Mouse (Mus musculus) limb, embryonic 15.5 days (tissue): ENCODE measurements around the gene H2-Ab1. TPM values are rescaled to one million over a fixed set of nuclear protein-coding genes. Genes with fewer than 3 reads are reported as not detected.

Experiments
- ATAC-seq: fragments of 200-750 bp; cut with Nextera tagmentation; 2 replicates; pipeline ENCODE4 v1.8.0; 2017; ENCODE audit warnings: low read depth, moderate TSS enrichment; ENCODE audit not compliant: insufficient number of reproducible peaks, low FRiP score, low TSS enrichment
- H3K27ac ChIP-seq: fragments of 300-500 bp; sonication (generic); 2 replicates; pipeline ENCODE4 v1.5.1; 2015; ENCODE audit warnings: moderate library complexity, mild to moderate bottlenecking, inconsistent platforms
- H3K27me3 ChIP-seq: fragments of 300-500 bp; sonication (generic); 2 replicates; pipeline ENCODE4 v1.6.1; 2015; ENCODE audit warnings: inconsistent platforms
- H3K36me3 ChIP-seq: fragments of 300-500 bp; sonication (generic); 2 replicates; pipeline ENCODE4 v1.6.1; 2015; ENCODE audit warnings: inconsistent platforms
- H3K4me1 ChIP-seq: fragments of 300-500 bp; sonication (generic); 2 replicates; pipeline ENCODE4 v1.6.1; 2015; ENCODE audit warnings: inconsistent platforms
- H3K4me2 ChIP-seq: fragments of 300-500 bp; sonication (generic); 2 replicates; pipeline ENCODE4 v1.6.1; 2015; ENCODE audit warnings: mild to moderate bottlenecking, inconsistent platforms
- H3K4me3 ChIP-seq: fragments of 300-500 bp; sonication (generic); 2 replicates; pipeline ENCODE4 v1.5.1; 2015; ENCODE audit warnings: mild to moderate bottlenecking, inconsistent platforms
- H3K9ac ChIP-seq: fragments of 300-500 bp; sonication (generic); 2 replicates; pipeline ENCODE4 v1.6.1; 2015; ENCODE audit warnings: inconsistent platforms
- H3K9me3 ChIP-seq: fragments of 300-500 bp; sonication (generic); 2 replicates; pipeline ENCODE4 v1.6.1; 2016; ENCODE audit warnings: inconsistent platforms
- WGBS: fragments of 180-500 bp; shearing (Covaris S2); methylation state at CpG from one replicate; pipeline ENCODE4 v1.1.7; 2015; 5-methylcytosine and 5-hydroxymethylcytosine counted together
- polyA plus RNA-seq: library from polyadenylated mRNA; unstranded; fragments of >200 nt; fragmentation: Nextera tagmentation; extraction: Ambion mirVana; gene quantifications from 2 replicates; pipeline ENCODE4 v1.2.1, GENCODE M21; 2015

Gene H2-Ab1
- polyA plus RNA-seq, 1 experiment from 2014 or later = 5.8 TPM

DNA sequence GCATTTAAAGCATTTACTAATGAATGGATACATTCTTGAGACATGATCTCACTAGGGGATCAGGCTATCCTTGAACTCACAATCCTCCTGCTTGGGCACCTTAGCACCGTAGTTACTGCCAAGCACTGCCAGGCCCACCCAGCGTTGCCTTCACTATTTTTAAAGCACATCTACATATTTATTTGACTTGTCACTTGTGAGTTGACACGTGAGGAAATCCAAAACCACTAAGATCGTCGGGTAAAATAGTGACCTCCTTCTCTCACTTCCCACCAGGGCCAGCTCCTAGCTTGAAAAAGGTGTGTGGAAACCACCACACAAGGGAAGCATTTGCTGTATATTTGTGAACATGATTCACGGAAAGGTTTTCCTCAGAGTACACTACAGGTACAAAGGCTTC is 29.5 kb downstream of the H2-Ab1 start:
- no peak overlapping the region for H3K9ac ChIP-seq
- ATAC-seq = no peak
- H3K27me3 ChIP-seq = no peaks in the 10 kb centered on the region
- no peak overlapping the region for H3K4me3 ChIP-seq
- no peaks in the 10 kb centered on the region for H3K36me3 ChIP-seq
- 64% methylated on average over 6 of the region's 6 CpGs for WGBS
- H3K4me2 ChIP-seq = no peak overlapping the region
- H3K9me3 ChIP-seq = no peaks in the 10 kb centered on the region
- no peak overlapping the region for H3K27ac ChIP-seq
- H3K4me1 ChIP-seq = no peaks in the 10 kb centered on the region

DNA sequence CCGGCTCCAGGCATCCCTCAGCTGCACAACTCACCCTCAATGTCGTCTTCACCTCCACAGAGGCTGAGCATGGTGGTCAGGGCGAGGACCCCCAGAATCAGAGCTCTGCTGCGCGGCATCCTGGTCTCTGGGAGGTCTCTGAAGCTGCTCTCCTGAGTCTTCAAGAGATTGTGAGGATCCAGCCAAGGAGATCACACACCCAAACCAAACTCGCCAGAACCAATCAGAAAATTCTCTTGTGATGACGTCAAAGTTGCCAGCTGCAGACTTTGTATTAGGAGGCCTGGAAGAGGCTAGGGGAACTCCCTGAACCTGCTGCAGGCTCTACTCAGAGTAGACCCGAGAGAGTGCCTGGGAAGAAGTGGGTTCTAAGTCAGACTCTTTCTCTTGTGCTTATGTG is 30.2 kb downstream of the H2-Ab1 start, which contains the start of gene H2-Aa:
Gene H2-Aa, minus strand, starts transcription at position 176 of the 400 bp plus-strand sequence.
- H3K4me3 ChIP-seq = no peak within 1 kb of the TSS
- H3K36me3 ChIP-seq = no peaks in the 10 kb centered on the region
- H3K27ac ChIP-seq = no peak within 1 kb of the TSS
- H3K9me3 ChIP-seq = no peaks in the 10 kb centered on the region
- H3K4me2 ChIP-seq = no peak within 1 kb of the TSS
- H3K9ac ChIP-seq = no peak within 1 kb of the TSS
- H3K27me3 ChIP-seq = no peaks in the 10 kb centered on the region
- no peaks in the 10 kb centered on the region for H3K4me1 ChIP-seq
- 15% methylated on average over 8 of the region's 8 CpGs for WGBS
- ATAC-seq = peak; percentile 58; the same call in 1 of the 2 replicates

DNA sequence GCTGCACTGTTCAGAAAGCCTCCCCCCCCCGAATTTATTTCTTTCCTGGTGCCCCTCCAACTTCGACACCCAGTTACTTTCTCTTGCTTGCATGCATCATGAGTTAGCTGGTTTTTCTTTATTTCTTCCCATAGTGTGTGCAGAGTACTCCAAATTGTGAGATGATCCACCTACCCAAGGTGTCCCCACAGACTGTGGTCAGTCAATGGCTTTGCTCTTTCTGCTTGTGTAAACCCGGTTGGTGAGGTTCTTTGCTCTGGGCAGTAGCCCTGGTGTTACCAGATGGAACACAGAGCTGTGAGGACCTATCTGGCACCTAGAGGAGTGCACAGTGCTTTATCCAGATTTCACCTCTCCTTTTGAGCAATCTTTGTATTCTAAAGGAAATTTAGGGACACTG is 30.6 kb downstream of the H2-Ab1 start:
- Histone ChIP-seq H3K36me3 (no peaks in the 10 kb centered on the region), H3K4me2 (no peak overlapping the region), H3K27ac (no peak overlapping the region), H3K9ac (no peak overlapping the region), H3K9me3 (no peaks in the 10 kb centered on the region), H3K4me1 (no peaks in the 10 kb centered on the region), H3K4me3 (no peak overlapping the region), H3K27me3 (no peaks in the 10 kb centered on the region)
- 67% methylated on average over 3 of the region's 3 CpGs for WGBS
- no peak for ATAC-seq

DNA sequence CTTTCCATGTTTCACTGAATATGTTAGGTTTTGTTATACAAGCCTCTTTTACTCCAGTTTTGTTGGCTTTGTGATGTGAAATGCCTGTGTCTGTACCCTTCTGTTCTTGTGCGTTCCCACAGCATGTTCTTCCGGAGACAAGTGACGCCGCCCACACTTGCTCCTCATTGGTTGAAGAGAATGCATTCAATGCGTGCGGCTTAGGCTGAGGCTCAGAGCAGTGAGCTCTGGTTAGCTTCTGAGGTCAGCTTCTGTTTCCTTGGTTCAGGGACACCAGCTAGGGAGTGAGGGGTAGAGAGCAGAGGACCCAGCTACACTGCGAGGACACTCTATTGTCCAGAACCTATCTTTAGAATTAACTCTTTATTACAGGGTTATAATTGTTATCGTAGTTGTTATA is 34.1 kb downstream of the H2-Ab1 start:
- no peak; the same call in 1 of the 2 replicates for ATAC-seq
- Histone ChIP-seq H3K4me3 (no peak overlapping the region), H3K9ac (no peak overlapping the region), H3K4me1 (peaks cover 5% of the 10 kb centered on the region; the same call in 1 of the 2 replicates), H3K36me3 (no peaks in the 10 kb centered on the region), H3K27ac (no peak overlapping the region), H3K9me3 (no peaks in the 10 kb centered on the region), H3K27me3 (no peaks in the 10 kb centered on the region), H3K4me2 (no peak overlapping the region)
- 15% methylated on average over 8 of the region's 8 CpGs for WGBS

DNA sequence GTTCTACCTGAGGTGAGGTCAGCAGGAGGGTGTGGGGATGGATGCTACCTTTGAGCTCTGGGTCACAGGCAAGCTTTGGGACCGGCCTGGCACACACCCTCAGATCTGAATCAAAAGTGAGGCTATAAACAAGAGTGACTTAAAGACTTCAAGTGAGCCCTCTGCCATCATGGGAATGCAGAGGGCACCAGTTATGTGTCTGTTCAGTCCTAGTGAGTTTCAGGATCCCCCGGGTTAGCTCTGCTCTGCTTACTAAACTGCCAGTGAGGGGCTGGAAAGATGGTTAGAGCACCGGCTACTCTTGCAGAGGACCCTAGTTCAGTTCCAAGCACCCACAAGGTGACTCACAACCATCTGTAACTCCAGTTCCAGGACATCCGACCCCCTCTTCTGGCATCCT is 35.1 kb downstream of the H2-Ab1 start:
- Histone ChIP-seq H3K4me2 (no peak overlapping the region), H3K9ac (no peak overlapping the region), H3K4me3 (no peak overlapping the region), H3K4me1 (peaks cover 5% of the 10 kb centered on the region; the same call in 1 of the 2 replicates), H3K9me3 (no peaks in the 10 kb centered on the region), H3K27ac (no peak overlapping the region), H3K27me3 (no peaks in the 10 kb centered on the region), H3K36me3 (no peaks in the 10 kb centered on the region)
- ATAC-seq = no peak
- 94% methylated on average over 4 of the region's 4 CpGs for WGBS

DNA sequence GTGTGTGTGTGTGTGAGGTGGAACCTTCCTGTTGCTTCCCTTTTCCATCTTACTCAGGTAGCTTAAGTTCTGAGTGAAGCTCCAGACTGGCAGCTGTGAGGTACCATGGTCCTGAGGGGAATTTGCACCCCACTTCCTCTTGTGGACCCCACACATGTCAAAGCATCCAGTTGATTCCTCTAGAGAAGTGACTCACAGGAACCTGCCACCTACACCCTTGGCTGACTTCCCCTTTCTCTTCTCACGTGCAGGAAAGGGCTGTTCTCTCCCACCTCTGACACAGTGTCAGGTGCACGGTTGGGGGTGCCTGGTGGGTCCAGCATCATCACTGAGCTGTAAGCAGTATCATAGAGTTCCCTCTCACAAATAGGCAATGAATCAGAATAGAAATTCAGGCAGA is 36.0 kb downstream of the H2-Ab1 start:
- H3K4me3 ChIP-seq = no peak overlapping the region
- H3K9me3 ChIP-seq = no peaks in the 10 kb centered on the region
- no peak for ATAC-seq
- H3K27me3 ChIP-seq = no peaks in the 10 kb centered on the region
- H3K9ac ChIP-seq = no peak overlapping the region
- peaks cover 5% of the 10 kb centered on the region; the same call in 1 of the 2 replicates for H3K4me1 ChIP-seq
- H3K36me3 ChIP-seq = no peaks in the 10 kb centered on the region
- no peak overlapping the region for H3K27ac ChIP-seq
- WGBS = 55% methylated on average over 2 of the region's 2 CpGs
- no peak overlapping the region for H3K4me2 ChIP-seq

DNA sequence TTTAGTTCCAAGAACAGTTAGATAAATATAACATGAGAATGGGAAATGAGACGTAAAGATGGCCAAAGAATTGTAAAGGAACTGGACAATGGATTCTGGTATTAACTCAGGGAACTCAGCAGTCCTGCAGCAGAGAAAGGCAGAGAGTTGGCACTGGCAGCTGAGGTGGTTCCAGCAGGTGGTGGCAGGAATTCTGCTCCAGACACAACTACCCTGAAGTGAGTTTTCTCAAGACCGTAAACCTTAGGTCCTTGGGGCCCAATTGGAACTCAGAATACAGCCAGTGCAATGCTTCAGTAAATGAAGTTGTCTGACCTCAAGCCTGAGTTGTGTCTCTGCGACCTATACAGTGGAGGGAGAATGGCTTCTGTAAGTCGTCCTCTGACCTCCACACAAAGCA is 36.8 kb downstream of the H2-Ab1 start:
- H3K9ac ChIP-seq = no peak overlapping the region
- H3K27ac ChIP-seq = no peak overlapping the region
- no peak overlapping the region for H3K4me2 ChIP-seq
- peaks cover 5% of the 10 kb centered on the region; the same call in 1 of the 2 replicates for H3K4me1 ChIP-seq
- no peak overlapping the region for H3K4me3 ChIP-seq
- no peaks in the 10 kb centered on the region for H3K36me3 ChIP-seq
- H3K9me3 ChIP-seq = no peaks in the 10 kb centered on the region
- no peaks in the 10 kb centered on the region for H3K27me3 ChIP-seq
- WGBS = 68% methylated on average over 4 of the region's 4 CpGs
- ATAC-seq = no peak

DNA sequence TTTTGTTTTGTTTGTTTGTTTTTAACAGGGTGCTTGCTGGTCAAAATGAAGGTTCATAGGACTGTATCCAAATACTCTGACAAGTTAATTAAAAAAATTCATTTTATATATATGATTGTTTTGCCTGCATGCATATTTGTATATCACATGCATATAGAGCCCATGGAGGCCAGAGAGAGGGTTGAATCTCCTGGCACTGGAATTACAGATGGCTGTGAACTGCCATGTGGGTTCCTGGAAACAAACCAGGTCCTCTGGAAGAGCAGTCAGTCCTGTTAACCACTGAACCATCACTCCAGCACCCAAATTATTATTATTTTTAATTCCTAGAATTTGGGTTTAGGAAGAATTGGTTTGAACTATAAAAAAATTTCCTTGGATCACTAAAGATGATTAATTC is 37.8 kb downstream of the H2-Ab1 start:
- Histone ChIP-seq H3K4me1 (peaks cover 5% of the 10 kb centered on the region; the same call in 1 of the 2 replicates), H3K9ac (no peak overlapping the region), H3K27me3 (no peaks in the 10 kb centered on the region), H3K27ac (no peak overlapping the region), H3K36me3 (no peaks in the 10 kb centered on the region), H3K4me3 (no peak overlapping the region), H3K4me2 (no peak overlapping the region), H3K9me3 (no peaks in the 10 kb centered on the region)
- no peak for ATAC-seq

DNA sequence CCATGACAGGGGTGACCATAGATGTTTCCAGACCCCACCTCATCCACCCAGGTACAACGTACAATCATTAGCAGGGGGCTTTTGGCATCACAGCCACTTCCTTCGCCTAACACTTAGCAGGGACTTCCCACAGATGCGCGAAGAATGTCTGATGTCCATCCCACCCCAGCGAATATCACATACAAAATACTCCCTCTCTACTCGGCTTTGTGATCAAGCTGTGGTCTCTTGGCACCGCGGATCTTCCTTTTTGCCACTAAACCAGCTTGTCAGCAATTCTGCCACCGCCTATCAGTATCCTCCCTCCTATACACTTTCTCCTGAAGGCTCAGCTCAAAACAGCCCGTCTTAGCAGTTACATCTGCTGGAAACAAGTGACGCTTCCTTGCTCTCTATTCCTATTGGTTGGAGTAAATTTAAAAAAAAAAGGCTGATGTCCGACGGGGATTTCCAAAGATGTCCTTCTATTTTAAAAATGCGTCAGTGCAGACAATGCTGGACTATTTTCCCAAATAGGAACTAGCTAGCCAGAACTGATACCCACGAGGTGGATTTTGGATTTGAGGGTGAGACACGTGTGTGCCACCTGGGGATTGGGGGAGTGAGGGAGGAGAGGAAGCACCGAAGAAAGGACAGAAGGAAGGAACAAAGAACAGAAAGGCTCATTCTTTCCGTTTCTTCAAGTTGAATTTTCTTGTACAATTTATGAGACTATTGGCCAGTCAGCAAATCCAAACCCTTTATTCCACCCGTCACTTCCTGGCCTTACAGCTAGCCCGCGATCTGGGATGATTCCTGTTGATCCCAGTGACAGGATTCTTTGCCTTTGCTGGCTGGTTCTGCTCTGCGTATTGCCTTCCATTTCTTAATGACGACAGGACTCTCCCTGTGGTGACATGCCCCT is 38.7 kb downstream of the H2-Ab1 start:
- Histone ChIP-seq H3K9ac (no peak overlapping the region), H3K27ac (no peak overlapping the region), H3K36me3 (no peaks in the 10 kb centered on the region), H3K4me3 (peak overlapping the region; percentile 35), H3K27me3 (no peaks in the 10 kb centered on the region), H3K4me2 (peak overlapping the region; percentile 55), H3K9me3 (no peaks in the 10 kb centered on the region), H3K4me1 (peaks cover 5% of the 10 kb centered on the region; the same call in 1 of the 2 replicates)
- 23% methylated on average over 23 of the region's 23 CpGs for WGBS
- ATAC-seq = no peak

DNA sequence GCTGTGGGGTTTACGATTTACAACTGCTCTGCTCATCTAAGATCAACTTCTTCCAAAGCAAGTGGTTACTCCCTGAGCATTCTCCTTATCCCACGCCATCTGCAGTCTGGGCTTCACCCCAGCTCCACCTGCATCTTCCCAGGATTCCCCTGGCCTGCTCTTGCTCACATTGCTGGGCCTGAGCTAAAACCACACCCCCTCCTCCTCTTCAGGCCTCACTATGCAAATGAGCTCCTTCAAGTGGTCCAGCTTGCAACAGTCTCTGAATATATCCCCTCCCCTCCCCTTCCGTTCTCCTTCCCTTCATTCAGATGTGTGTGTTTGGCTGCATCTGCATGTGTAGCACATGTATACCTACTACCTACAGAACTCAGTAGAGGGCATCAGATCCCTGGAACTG is 41.9 kb downstream of the H2-Ab1 start:
- no peaks in the 10 kb centered on the region for H3K27me3 ChIP-seq
- H3K9me3 ChIP-seq = no peaks in the 10 kb centered on the region
- H3K27ac ChIP-seq = no peak overlapping the region
- peaks cover 5% of the 10 kb centered on the region; the same call in 1 of the 2 replicates for H3K4me1 ChIP-seq
- 58% methylated on average over 3 of the region's 3 CpGs for WGBS
- no peak overlapping the region for H3K4me3 ChIP-seq
- H3K9ac ChIP-seq = no peak overlapping the region
- no peaks in the 10 kb centered on the region for H3K36me3 ChIP-seq
- H3K4me2 ChIP-seq = no peak overlapping the region
- no peak for ATAC-seq

DNA sequence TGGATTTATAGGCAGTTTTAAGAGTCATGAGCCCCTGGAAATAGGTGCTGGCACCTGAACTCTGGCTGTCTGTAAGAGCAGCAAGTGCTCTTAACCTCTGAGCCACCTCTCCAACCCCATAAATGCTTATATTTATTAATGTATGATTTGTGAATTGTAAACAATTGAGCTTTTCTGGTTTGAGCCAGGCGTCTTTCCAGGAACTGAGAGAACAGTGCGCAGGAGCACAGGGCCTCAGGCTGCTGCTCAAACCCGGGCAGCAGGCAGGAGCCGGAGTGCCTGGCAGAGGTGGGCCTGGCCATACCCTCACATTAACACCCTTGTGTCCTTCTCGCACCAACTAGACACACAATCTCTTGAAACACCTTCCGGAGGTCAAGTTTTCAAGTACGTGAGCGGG is 42.6 kb downstream of the H2-Ab1 start:
- Histone ChIP-seq H3K4me2 (no peak overlapping the region), H3K36me3 (no peaks in the 10 kb centered on the region), H3K9me3 (no peaks in the 10 kb centered on the region), H3K4me3 (no peak overlapping the region), H3K27ac (no peak overlapping the region), H3K9ac (no peak overlapping the region), H3K4me1 (peaks cover 5% of the 10 kb centered on the region; the same call in 1 of the 2 replicates), H3K27me3 (no peaks in the 10 kb centered on the region)
- no peak for ATAC-seq
- 87% methylated on average over 8 of the region's 8 CpGs for WGBS

DNA sequence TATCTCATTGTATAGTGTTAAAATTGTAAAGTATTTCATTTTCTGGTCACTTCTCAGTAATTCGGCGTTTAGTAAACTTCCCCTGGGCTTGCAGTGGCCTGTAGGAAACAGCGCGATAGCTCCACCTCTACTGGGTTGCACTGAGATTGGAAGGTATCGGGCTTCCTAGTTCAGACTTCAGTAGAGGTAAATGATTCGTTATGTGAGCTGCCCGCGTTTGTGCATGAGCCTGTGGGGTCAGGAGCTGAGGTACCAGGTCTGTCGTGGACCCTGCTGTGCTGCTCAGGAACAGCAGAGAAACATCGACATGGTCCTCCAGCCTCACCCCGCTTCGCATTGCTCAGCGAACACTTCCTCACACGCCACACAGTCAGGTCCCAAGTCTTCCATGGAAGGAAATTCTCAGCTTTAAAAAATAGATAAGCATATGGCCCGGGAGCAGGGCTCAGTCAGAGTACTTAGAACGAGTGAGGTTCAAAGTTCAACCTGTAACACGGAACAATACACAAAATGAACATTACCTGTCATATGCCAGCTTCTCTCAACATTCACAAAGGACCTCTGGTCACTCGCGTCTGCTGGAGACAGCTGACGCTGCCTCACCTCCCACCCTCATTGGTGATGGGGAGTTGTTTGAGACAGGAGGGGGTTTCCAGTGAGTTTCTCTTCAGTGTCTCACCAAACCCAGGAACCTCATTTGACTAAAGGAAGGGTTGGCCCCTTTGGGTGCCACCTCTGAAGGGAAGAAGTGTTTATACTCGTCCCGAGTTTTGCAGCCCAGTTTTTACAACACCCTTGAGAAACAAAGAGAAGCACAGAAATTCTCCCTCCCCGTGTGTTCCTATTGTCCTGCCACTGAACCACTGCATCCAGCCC is 43.4 kb downstream of the H2-Ab1 start:
- no peak overlapping the region for H3K4me3 ChIP-seq
- H3K27ac ChIP-seq = no peak overlapping the region
- H3K4me2 ChIP-seq = no peak overlapping the region
- WGBS = 72% methylated on average over 23 of the region's 23 CpGs
- H3K9ac ChIP-seq = no peak overlapping the region
- H3K4me1 ChIP-seq = peaks cover 3% of the 10 kb centered on the region; the same call in 1 of the 2 replicates
- ATAC-seq = no peak
- H3K36me3 ChIP-seq = no peaks in the 10 kb centered on the region
- no peaks in the 10 kb centered on the region for H3K27me3 ChIP-seq
- H3K9me3 ChIP-seq = no peaks in the 10 kb centered on the region
